In the genomic region with DNA sequence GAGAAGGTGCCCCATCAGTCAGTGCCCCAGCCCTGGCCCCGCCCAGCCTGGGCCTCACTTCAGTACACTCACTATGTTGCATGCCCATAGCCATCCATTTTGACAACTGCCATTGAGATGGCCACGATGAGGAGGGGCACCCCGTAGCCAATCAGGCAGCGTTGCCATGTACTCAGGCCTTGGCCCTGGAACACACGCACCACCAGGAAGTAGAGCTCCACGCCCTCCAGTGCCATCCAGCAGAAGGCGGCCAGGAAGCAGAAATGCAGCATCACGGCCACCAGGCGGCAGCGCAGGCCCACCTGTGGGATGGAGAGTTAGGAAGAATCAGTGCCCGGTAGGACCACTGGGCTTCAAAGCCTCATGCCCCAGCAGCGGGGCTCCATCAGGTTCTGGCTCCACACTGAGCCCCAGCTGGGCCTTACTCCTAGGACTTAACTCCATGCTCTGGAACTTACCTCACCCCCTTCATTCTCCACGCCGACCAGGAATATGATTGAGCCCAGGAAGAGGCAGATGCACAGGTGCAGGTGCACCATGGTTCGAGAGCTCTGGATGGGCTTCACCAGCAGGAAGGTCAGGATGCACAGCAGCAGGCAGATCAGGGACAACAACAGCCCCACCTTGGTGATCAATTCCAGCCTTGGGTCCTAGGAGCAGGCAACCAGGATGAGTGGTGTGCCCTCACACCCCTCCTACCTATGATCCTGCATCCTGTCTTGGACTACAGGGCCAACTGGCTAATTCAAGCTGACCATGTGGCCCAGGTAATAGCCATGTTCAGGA, we compare ENCODE assay signal across 8 mouse cellular contexts. TPM values are rescaled to one million over a fixed set of nuclear protein-coding genes. Genes with fewer than 3 reads are reported as not detected.
DNase-seq lines count a peak whose midpoint lies in the region; ATAC-seq and TF ChIP-seq lines count a peak whose summit lies in the region.

No protein-coding gene starts in this region.

- no peaks in the 10 kb centered on the region for H3K9me3 ChIP-seq in ES-Bruce4 (replicated peaks; ENCODE audit: control insufficient read depth, insufficient read depth, low read length, poor library complexity, severe bottlenecking)
- no peaks in the 10 kb centered on the region for H3K9me3 ChIP-seq in forebrain, embryonic 16.5 days (ENCODE audit: control insufficient read depth, low read length)
- H3K9me3 ChIP-seq in lung, embryonic 14.5 days (ENCODE audit: low read depth, low read length) = no peaks in the 10 kb centered on the region

- no peak overlapping the region for H3K4me3 ChIP-seq in ES-Bruce4 (ENCODE audit: low read depth, low read length)
- no peak overlapping the region for H3K4me3 ChIP-seq in forebrain, embryonic 16.5 days (replicated peaks; ENCODE audit: low read length)
- no peak overlapping the region for H3K4me3 ChIP-seq in lung, embryonic 14.5 days (ENCODE audit: low read depth, low read length)
- H3K4me3 ChIP-seq in olfactory bulb, adult 2 months (ENCODE audit: insufficient read depth, low read depth, low read length) = no peak overlapping the region

- H3K4me1 ChIP-seq in ES-Bruce4 (ENCODE audit: control insufficient read depth, insufficient read depth, low read length) = no peaks in the 10 kb centered on the region
- no peaks in the 10 kb centered on the region for H3K4me1 ChIP-seq in forebrain, embryonic 16.5 days (replicated peaks; ENCODE audit: control insufficient read depth, insufficient read depth, low read length)
- H3K4me1 ChIP-seq in lung, embryonic 14.5 days (ENCODE audit: insufficient read depth) = no peaks in the 10 kb centered on the region
- no peaks in the 10 kb centered on the region for H3K4me1 ChIP-seq in olfactory bulb, adult 2 months (ENCODE audit: control insufficient read depth, insufficient read depth, low read length)

- no peak for TF ChIP-seq POLR2A in ES-Bruce4 (IDR thresholded peaks at IDR 0.05; ENCODE audit: insufficient read depth, low read length)
- no peak for TF ChIP-seq POLR2A in olfactory bulb, adult 2 months (IDR thresholded peaks at IDR 0.05; ENCODE audit: insufficient read depth, low read depth, low read length)

- peak; percentile 67 for DNase-seq in cerebellum, adult 11 months
- DNase-seq in layer of hippocampus, adult 9-10 months (ENCODE audit: low spot score) = peak; percentile 59
- peak; percentile 82 for DNase-seq in lung, embryonic 14.5 days
- peak; percentile 78 to 87 for DNase-seq in thymus, postnatal 10 days (ENCODE audit: low spot score in 2 of 2)

- WGBS in forebrain, embryonic 16.5 days = 37% methylated on average over 15 of the region's 15 CpGs
- 43% methylated on average over 15 of the region's 15 CpGs for WGBS in lung, embryonic 14.5 days
- WGBS in olfactory bulb, adult 2 months = 33% methylated on average over 15 of the region's 15 CpGs

- H3K36me3 ChIP-seq in ES-Bruce4 (ENCODE audit: control insufficient read depth, insufficient read depth, low read length, poor library complexity, severe bottlenecking) = peaks cover 67% of the 10 kb centered on the region
- peaks cover 33% of the 10 kb centered on the region for H3K36me3 ChIP-seq in forebrain, embryonic 16.5 days (ENCODE audit: control insufficient read depth, insufficient read depth)
- peaks cover 82% of the 10 kb centered on the region for H3K36me3 ChIP-seq in lung, embryonic 14.5 days (ENCODE audit: insufficient read depth)

- no peak overlapping the region for H3K9ac ChIP-seq in ES-Bruce4 (ENCODE audit: low read depth, poor library complexity, severe bottlenecking)
- H3K9ac ChIP-seq in forebrain, embryonic 16.5 days (replicated peaks; ENCODE audit: low read depth, low read length) = no peak overlapping the region
- no peak overlapping the region for H3K9ac ChIP-seq in lung, embryonic 14.5 days

- no peaks in the 10 kb centered on the region for H3K27me3 ChIP-seq in ES-Bruce4 (ENCODE audit: control insufficient read depth, insufficient read depth, low read length, poor library complexity, severe bottlenecking)
- no peaks in the 10 kb centered on the region for H3K27me3 ChIP-seq in forebrain, embryonic 16.5 days (replicated peaks; ENCODE audit: control insufficient read depth, insufficient read depth, low read length)
- no peaks in the 10 kb centered on the region for H3K27me3 ChIP-seq in lung, embryonic 14.5 days (ENCODE audit: insufficient read depth, low read length)

- no peak overlapping the region for H3K27ac ChIP-seq in ES-Bruce4 (ENCODE audit: insufficient read depth, low read length)
- H3K27ac ChIP-seq in forebrain, embryonic 16.5 days (ENCODE audit: low read length) = no peak overlapping the region
- H3K27ac ChIP-seq in lung, embryonic 14.5 days (ENCODE audit: low read depth) = no peak overlapping the region
- no peak overlapping the region for H3K27ac ChIP-seq in olfactory bulb, adult 2 months (ENCODE audit: insufficient read depth, low read depth, low read length)

- H3K4me2 ChIP-seq in forebrain, embryonic 16.5 days (ENCODE audit: low read length) = no peak overlapping the region
- no peak overlapping the region for H3K4me2 ChIP-seq in lung, embryonic 14.5 days

- peak; percentile 28; the same call in 1 of the 2 replicates for TF ChIP-seq EP300 in ES-Bruce4 (IDR thresholded peaks at IDR 0.05; ENCODE audit: insufficient read depth, low read depth, low read length)

- TF ChIP-seq CTCF in ES-Bruce4 (IDR thresholded peaks at IDR 0.05; ENCODE audit: low read depth, low read length) = peak; percentile 92
- TF ChIP-seq CTCF in lung, embryonic 14.5 days (IDR thresholded peaks at IDR 0.05; ENCODE audit: low read depth) = peak; percentile 98
- peak; percentile 82 for TF ChIP-seq CTCF in olfactory bulb, adult 2 months (IDR thresholded peaks at IDR 0.05; ENCODE audit: insufficient read depth, low read depth, low read length)

- peak; percentile 55 for ATAC-seq in forebrain, embryonic 16.5 days
- peak; percentile 83 to 87 for ATAC-seq in hematopoietic stem cell, adult 5-6 weeks (replicated peaks in 1 of 2; ENCODE audit: insufficient read depth in 1 of 2, low FRiP score in 2 of 2, low TSS enrichment in 1 of 2, low read depth in 1 of 2, poor library complexity in 2 of 2, severe bottlenecking in 2 of 2)
- peak; percentile 63; the same call in 1 of the 2 replicates for ATAC-seq in lung, embryonic 14.5 days (ENCODE audit: insufficient read depth)

RNA-seq across cellular contexts. Expression of a gene that starts 9.9 kb away (rescaled TPM):
- 117 and 121 TPM in 2 replicates for polyA plus RNA-seq in ES-Bruce4 (2011; ENCODE audit: insufficient read depth, insufficient read length, low read depth, missing spikeins)
- polyA plus RNA-seq in forebrain, embryonic 16.5 days (2015; fragmentation: Nextera tagmentation; extraction: Ambion mirVana) = 116 TPM in 2 replicates
- total RNA-seq in hematopoietic stem cell, adult 5-6 weeks (2017) = 61.0 and 66.9 TPM in 2 replicates
- 184 and 199 TPM in 2 replicates for polyA plus RNA-seq in lung, embryonic 14.5 days (2014; fragmentation: Nextera tagmentation; extraction: Ambion mirVana)
- not detected in 2 replicates for polyA plus RNA-seq in olfactory bulb, adult 2 months (2012; ENCODE audit: insufficient read depth, insufficient read length, low replicate concordance, missing spikeins)

RNA-seq across cellular contexts. Expression of a gene that starts 16.2 kb away (rescaled TPM):
- 16.8 and 17.5 TPM in 2 replicates for polyA plus RNA-seq in ES-Bruce4 (2011; ENCODE audit: insufficient read depth, insufficient read length, low read depth, missing spikeins)
- 8.1 and 10.8 TPM in 2 replicates for polyA plus RNA-seq in forebrain, embryonic 16.5 days (2015; fragmentation: Nextera tagmentation; extraction: Ambion mirVana)
- total RNA-seq in hematopoietic stem cell, adult 5-6 weeks (2017) = 23.2 and 24.9 TPM in 2 replicates
- polyA plus RNA-seq in lung, embryonic 14.5 days (2014; fragmentation: Nextera tagmentation; extraction: Ambion mirVana) = 56.9 and 57.0 TPM in 2 replicates
- not detected in 2 replicates for polyA plus RNA-seq in olfactory bulb, adult 2 months (2012; ENCODE audit: insufficient read depth, insufficient read length, low replicate concordance, missing spikeins)

RNA-seq across cellular contexts. Expression of a gene that starts 25.9 kb away (rescaled TPM):
- 19.9 and 20.2 TPM in 2 replicates for polyA plus RNA-seq in ES-Bruce4 (2011; ENCODE audit: insufficient read depth, insufficient read length, low read depth, missing spikeins)
- 30.7 and 36.0 TPM in 2 replicates for polyA plus RNA-seq in forebrain, embryonic 16.5 days (2015; fragmentation: Nextera tagmentation; extraction: Ambion mirVana)
- 67.6 and 83.1 TPM in 2 replicates for total RNA-seq in hematopoietic stem cell, adult 5-6 weeks (2017)
- 35.8 and 37.7 TPM in 2 replicates for polyA plus RNA-seq in lung, embryonic 14.5 days (2014; fragmentation: Nextera tagmentation; extraction: Ambion mirVana)
- not detected in 2 replicates for polyA plus RNA-seq in olfactory bulb, adult 2 months (2012; ENCODE audit: insufficient read depth, insufficient read length, low replicate concordance, missing spikeins)

RNA-seq across cellular contexts. Expression of a gene that starts 58.4 kb away (rescaled TPM):
- 0.58 TPM in 1 of 2 replicates, not detected in the other for polyA plus RNA-seq in ES-Bruce4 (2011; ENCODE audit: insufficient read depth, insufficient read length, low read depth, missing spikeins)
- 0.45 and 1.3 TPM in 2 replicates for polyA plus RNA-seq in forebrain, embryonic 16.5 days (2015; fragmentation: Nextera tagmentation; extraction: Ambion mirVana)
- total RNA-seq in hematopoietic stem cell, adult 5-6 weeks (2017) = 0.79 and 0.94 TPM in 2 replicates
- polyA plus RNA-seq in lung, embryonic 14.5 days (2014; fragmentation: Nextera tagmentation; extraction: Ambion mirVana) = 0.89 and 0.95 TPM in 2 replicates
- polyA plus RNA-seq in olfactory bulb, adult 2 months (2012; ENCODE audit: insufficient read depth, insufficient read length, low replicate concordance, missing spikeins) = not detected in 2 replicates
